Mouse (Mus musculus) embryonic facial prominence, embryonic 10.5 days (tissue): Measurements from ENCODE around the gene Micall2. TPM values are rescaled to one million over a fixed set of nuclear protein-coding genes. Genes with fewer than 3 reads are reported as not detected.
A peak's percentile ranks its signal among the peaks of the same experiment; 100 is the strongest.
"Not testable (repeated sequence)": the region's sequence is repeated elsewhere in the genome, so short reads cannot be mapped to it uniquely, and the experiment has no call there.

Experiments used
- DNase-seq: peaks from one replicate; pipeline ENCODE4 v3.0.0-alpha.2; 2017; ENCODE audit warnings: low spot score
- H3K27ac ChIP-seq: fragments of 300-500 bp; sonication (generic); replicated peaks from 2 replicates; pipeline ENCODE4 v1.5.1; 2016; ENCODE audit warnings: mild to moderate bottlenecking
- H3K27me3 ChIP-seq: fragments of 300-500 bp; sonication (generic); replicated peaks from 2 replicates; pipeline ENCODE4 v1.6.1; 2016; ENCODE audit warnings: low read depth, mild to moderate bottlenecking; ENCODE audit not compliant: poor library complexity, severe bottlenecking
- H3K36me3 ChIP-seq: fragments of 300-500 bp; sonication (generic); replicated peaks from 2 replicates; pipeline ENCODE4 v1.6.1; 2016; ENCODE audit warnings: mild to moderate bottlenecking, moderate library complexity
- H3K4me1 ChIP-seq: fragments of 300-500 bp; sonication (generic); 2 replicates; pipeline ENCODE4 v1.6.1; 2016
- H3K4me3 ChIP-seq: fragments of 300-500 bp; sonication (generic); 2 replicates; pipeline ENCODE4 v1.5.1; 2016; ENCODE audit warnings: mild to moderate bottlenecking, moderate library complexity
- H3K9me3 ChIP-seq: fragments of 300-500 bp; sonication (generic); 2 replicates; pipeline ENCODE4 v1.6.1; 2016; ENCODE audit warnings: mild to moderate bottlenecking
- WGBS: fragments of 180-500 bp; shearing (Covaris S2); methylation state at CpG from one replicate; pipeline ENCODE4 v1.1.7; 2016; 5-methylcytosine and 5-hydroxymethylcytosine counted together
- polyA plus RNA-seq: library from polyadenylated mRNA; unstranded; fragments of >200 nt; fragmentation: Nextera tagmentation; extraction: Ambion mirVana; gene quantifications from 2 replicates; pipeline ENCODE4 v1.2.1, GENCODE M21; 2016

Micall2 gene
- polyA plus RNA-seq, 1 experiment from 2014 or later: 10.5 TPM

DNA sequence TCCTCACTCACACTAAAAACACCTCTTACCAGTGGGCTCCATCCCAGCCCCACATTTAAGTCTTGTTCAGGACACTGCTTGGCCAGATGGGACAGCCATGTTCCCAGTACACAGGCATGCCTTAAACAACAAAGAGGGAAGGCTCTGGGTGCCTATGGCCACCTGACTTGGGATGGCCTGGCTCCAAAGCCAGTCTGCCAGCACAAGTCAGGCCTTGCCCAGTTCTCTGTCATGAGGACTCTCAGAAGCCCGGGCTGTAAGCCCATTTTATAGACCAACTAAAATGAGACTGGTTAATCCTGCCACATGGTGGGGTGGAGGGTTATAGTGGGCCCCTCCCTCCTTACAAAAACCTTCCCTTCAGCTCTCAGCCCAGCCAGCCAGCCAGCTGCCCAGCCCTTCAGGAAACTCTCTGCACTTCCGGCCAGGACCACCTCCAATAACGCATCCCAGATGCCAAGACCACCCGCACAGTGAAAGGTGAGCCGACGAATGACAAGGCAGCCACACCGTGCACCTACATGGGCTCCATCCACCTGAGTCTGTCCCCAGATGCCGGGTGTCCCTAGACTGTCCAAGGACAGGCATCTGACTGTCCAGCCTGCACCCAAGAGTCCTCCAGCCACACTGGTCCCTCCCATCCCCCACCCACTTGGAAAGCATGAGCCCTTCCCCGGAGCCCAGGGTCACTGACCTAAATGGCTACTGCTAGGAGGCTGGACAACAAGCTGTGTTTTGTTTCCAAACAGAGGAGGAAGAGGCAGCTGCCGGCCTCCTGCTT, 11.6 kb downstream of the Micall2 start:
- WGBS: 26% methylated on average over 10 of the region's 10 CpGs
- peak overlapping the region; percentile 86 for H3K27ac ChIP-seq

DNA sequence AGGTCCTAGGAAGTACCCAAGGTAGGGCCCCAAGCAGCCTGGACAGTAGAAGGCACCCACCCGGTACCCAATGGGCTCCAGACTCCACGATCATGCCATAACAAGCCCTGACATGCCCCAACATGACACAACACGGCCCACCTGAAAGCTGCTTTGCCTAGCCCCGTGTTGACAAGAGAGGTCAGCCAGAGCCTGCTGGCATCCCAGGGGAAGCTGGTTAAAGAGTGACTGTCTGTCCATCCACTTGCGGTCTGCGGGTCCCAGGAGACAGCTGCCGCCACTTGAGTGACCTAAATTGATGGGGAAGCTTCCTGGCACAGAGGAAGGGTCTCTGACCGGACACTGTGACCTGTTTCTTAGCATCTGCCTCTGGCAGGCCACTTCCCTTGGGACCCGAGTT, 13.0 kb downstream of the Micall2 start:
- H3K27ac ChIP-seq: peak overlapping the region; percentile 77
- WGBS: 55% methylated on average over 9 of the region's 9 CpGs

More for the DNA sequence above, 11.6 kb downstream of the Micall2 start:
- no peaks in the 10 kb centered on the region for H3K27me3 ChIP-seq
- peaks cover 17% of the 10 kb centered on the region for H3K36me3 ChIP-seq
- peak; percentile 87 for DNase-seq
- peaks cover 47% of the 10 kb centered on the region for H3K4me1 ChIP-seq
- H3K4me3 ChIP-seq: peak overlapping the region; percentile 31
- H3K9me3 ChIP-seq: no peaks in the 10 kb centered on the region

DNA sequence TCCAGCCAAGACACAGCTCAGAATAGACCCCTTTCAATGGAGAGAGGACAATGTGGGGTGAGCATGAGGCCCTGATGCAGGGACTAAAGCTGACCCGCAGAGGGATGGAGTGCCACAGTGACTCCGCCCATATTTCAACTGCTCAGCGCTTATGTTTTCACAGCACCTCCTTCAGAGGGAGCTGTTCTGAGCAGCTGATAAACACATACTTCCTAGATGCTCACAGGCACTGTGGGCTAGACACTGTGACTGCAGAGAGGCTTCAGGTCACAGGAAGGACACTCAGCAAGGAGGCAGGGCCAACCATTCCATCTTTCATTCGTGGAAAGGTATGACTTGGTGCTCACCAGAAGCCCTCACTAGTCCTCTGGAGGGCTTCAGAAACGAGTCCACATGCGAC, 13.4 kb downstream of the Micall2 start:
- Histone ChIP-seq H3K36me3 (peaks cover 27% of the 10 kb centered on the region), H3K27me3 (no peaks in the 10 kb centered on the region), H3K9me3 (no peaks in the 10 kb centered on the region), H3K27ac (peak overlapping the region; percentile 77), H3K4me3 (no peak overlapping the region), H3K4me1 (peaks cover 44% of the 10 kb centered on the region)
- WGBS: 67% methylated on average over 6 of the region's 6 CpGs
- no peak for DNase-seq

More for the DNA sequence above, 13.0 kb downstream of the Micall2 start:
- Histone ChIP-seq H3K4me1 (peaks cover 48% of the 10 kb centered on the region), H3K4me3 (no peak overlapping the region), H3K36me3 (peaks cover 24% of the 10 kb centered on the region), H3K27me3 (no peaks in the 10 kb centered on the region), H3K9me3 (no peaks in the 10 kb centered on the region)
- peak; percentile 34 for DNase-seq

DNA sequence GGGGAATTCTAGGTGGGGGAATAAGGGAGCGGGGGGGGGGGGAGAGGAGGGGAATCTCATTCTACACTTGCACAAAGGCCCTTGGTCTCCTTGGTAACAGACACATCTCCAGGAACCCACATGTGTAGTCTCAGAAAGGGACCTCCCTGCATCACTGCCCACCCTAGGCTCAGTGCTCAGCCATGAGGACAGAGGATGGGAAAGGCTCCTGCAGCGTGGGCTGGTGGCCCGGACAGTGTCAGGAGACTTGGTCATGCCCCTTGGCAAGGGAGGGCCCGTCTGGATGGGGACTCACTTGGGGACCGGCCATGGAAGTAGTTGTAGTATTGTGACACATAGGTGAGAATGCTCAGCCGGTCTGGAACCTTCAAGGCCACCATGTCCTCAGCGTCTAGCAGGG, 17.2 kb downstream of the Micall2 start:
- Histone ChIP-seq H3K4me1 (peaks cover 24% of the 10 kb centered on the region), H3K36me3 (peaks cover 52% of the 10 kb centered on the region), H3K27me3 (no peaks in the 10 kb centered on the region), H3K4me3 (no peak overlapping the region), H3K9me3 (no peaks in the 10 kb centered on the region), H3K27ac (peak overlapping the region; percentile 54; the same call in 1 of the 2 replicates)
- DNase-seq: no peak
- 85% methylated on average over 7 of the region's 7 CpGs for WGBS

DNA sequence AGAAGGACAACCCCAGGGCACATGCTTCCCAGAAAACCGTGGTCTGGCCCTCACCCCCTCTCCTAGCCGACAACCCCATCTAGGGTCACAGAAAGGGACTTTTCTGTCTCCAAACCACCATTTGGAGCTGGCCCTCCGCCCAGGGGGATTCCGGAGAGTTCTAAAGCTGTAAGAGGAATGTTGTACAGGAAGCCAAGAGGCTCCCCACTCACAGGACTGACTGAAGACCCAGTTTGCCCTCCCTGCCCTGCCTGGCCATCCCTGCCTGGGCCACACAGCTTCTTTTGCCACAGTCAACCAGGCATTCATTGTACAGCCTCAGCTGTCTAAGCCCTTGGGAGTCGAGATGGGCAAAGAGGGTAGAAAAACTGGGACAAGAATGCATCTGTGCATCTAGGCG, 17.6 kb downstream of the Micall2 start:
- peak overlapping the region; percentile 54 for H3K27ac ChIP-seq
- DNase-seq: no peak
- peaks cover 22% of the 10 kb centered on the region for H3K4me1 ChIP-seq
- no peaks in the 10 kb centered on the region for H3K27me3 ChIP-seq
- no peak overlapping the region for H3K4me3 ChIP-seq
- no peaks in the 10 kb centered on the region for H3K9me3 ChIP-seq
- WGBS: 70% methylated on average over 6 of the region's 6 CpGs
- peaks cover 55% of the 10 kb centered on the region for H3K36me3 ChIP-seq

DNA sequence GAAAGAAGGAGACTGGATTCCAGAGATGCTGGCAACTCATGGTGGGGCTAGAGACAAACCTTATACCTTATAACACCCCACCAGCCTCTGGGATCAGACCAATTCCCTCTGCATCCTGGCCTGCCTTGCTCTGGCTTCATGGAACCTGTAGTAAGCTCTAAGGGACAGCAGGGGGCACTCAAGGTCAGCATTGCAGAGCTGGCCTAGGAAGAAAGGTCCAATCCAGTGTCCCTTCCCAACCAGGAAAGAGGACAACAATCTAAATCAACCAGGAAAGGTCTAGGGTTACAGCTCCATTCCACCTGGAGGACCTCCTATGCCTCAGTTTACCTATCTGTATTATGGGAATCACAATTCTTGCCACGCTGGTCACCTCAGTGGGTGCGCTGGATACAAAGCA, 18.4 kb downstream of the Micall2 start:
- Histone ChIP-seq H3K9me3 (no peaks in the 10 kb centered on the region), H3K36me3 (peaks cover 55% of the 10 kb centered on the region), H3K4me3 (no peak overlapping the region), H3K27me3 (no peaks in the 10 kb centered on the region), H3K4me1 (peaks cover 14% of the 10 kb centered on the region), H3K27ac (no peak overlapping the region)
- peak; percentile 62 for DNase-seq
- 99% methylated on average over 2 of the region's 2 CpGs for WGBS

DNA sequence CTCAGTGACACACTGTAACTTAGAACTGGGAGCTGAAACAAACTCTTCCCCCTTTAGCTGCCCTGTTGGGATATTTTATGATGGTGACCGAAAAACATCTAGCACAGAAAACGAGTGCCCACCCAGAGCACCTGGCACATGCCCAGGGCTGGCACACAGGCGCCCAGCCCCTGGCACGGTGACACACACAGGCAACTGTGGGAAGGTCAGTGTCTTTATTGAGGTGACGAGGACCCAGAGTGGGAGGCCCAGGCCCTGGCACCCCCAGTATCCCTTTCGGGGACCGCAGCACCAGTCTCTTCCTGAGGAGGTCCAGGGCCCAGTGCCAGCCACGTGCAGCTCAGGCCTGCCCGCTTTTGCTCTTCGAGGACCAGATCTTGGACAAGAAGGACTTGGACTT, 29.6 kb downstream of the Micall2 start:
- Histone ChIP-seq H3K4me1 (peaks cover 10% of the 10 kb centered on the region; the same call in 1 of the 2 replicates), H3K27me3 (no peaks in the 10 kb centered on the region), H3K27ac (no peak overlapping the region), H3K36me3 (peaks cover 69% of the 10 kb centered on the region), H3K4me3 (no peak overlapping the region), H3K9me3 (peaks cover 3% of the 10 kb centered on the region; the same call in 1 of the 2 replicates)
- no peak for DNase-seq
- WGBS: 94% methylated on average over 10 of the region's 10 CpGs

DNA sequence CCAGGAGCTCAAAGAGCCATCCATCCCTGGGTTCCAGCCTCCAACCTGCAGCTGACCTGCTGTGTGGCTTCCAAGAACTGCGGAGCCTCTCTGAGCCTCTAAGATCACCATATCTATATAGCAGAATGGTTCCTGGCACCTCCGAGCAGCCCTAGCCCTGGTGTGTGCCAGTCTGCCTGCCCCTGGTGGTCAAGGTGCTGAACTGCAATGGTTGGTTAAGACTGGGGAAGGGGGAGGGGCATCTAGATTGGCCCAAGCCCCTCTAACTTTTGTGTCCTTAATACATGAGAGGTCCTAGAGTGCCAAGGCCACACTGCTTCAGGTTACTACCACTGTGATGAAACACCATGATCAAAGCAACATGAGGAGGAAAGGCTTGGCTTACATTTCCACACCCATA, 33.2 kb downstream of the Micall2 start:
- H3K9me3 ChIP-seq: peaks cover under 1% of the 10 kb centered on the region; the same call in 1 of the 2 replicates
- whole genome bisulfite sequencing: 57% methylated on average over 2 of the region's 2 CpGs
- DNase-seq: peak; percentile 47
- peaks cover 35% of the 10 kb centered on the region for H3K36me3 ChIP-seq
- H3K4me3 ChIP-seq: no peak overlapping the region
- H3K27me3 ChIP-seq: no peaks in the 10 kb centered on the region
- peaks cover 10% of the 10 kb centered on the region; the same call in 1 of the 2 replicates for H3K4me1 ChIP-seq
- no peak overlapping the region for H3K27ac ChIP-seq

DNA sequence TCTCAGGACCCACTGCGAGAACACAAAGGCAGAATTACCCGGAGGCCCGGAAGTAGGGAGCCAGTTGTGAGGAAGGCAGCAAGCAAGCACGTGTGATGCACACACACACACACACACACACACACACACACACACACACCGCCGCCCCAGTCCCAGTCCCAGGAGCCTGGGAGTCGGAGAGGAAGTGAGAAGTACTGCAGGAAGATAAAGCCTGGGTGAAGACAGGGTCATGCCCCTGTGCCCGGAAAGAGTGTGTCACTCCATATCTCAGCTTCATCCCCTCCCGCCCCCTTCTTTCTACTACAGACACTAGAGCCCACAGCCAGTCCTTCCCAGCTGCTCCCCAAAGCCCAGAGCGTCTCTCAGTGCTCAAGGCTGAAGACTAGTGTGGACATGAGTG, 33.9 kb downstream of the Micall2 start:
- Histone ChIP-seq H3K4me3 (no peak overlapping the region), H3K27me3 (no peaks in the 10 kb centered on the region), H3K4me1 (peaks cover 10% of the 10 kb centered on the region; the same call in 1 of the 2 replicates), H3K9me3 (no peaks in the 10 kb centered on the region), H3K36me3 (peaks cover 28% of the 10 kb centered on the region), H3K27ac (no peak overlapping the region)
- 75% methylated on average over 10 of the region's 10 CpGs for WGBS
- DNase-seq: no peak

DNA sequence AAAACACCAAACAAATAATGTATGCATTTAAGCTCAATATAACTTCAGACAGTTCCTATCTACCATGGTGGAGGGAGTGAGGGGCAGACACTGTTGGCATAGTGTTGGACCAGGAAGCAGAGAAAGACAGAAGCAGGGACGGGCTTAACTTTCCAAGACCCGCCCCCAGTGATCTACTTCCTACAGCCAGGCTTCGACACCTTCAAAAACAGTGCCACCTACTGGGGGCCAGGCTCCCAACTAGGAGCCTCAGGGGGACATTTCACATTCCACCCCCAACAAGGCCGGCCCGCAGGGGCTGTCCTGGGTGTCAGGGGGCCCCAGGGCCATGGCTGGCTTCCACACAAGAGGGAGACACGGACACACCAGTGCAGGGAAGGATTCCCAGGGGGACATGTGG, 39.2 kb downstream of the Micall2 start:
- H3K27ac ChIP-seq: no peak overlapping the region

DNA sequence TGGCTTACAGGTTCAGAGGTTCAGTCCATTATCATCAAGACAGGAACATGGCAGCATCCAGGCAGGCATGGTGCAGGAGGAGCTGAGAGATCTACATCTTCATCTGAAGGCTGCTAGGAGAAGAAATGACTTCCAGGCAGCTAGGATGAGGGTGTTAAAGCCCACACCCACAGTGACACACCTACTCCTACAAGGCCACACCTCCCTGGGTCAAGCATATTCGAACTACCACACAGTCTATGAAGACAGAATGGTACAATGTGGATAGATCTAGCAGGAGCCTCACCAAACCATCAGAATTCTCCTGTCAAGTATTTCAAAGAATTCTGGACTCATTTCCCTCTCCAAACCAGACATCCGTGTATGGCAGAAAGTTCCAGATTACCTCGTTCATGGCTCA, 40.3 kb downstream of the Micall2 start:
- 76% methylated on average over 3 of the region's 3 CpGs for WGBS
- H3K4me3 ChIP-seq, H3K36me3 ChIP-seq, H3K4me1 ChIP-seq, DNase-seq, H3K9me3 ChIP-seq, H3K27ac ChIP-seq, H3K27me3 ChIP-seq: not testable (repeated sequence)

More for the DNA sequence above, 39.2 kb downstream of the Micall2 start:
- 91% methylated on average over 6 of the region's 6 CpGs for WGBS
- H3K9me3 ChIP-seq: 0 out of 2 replicates have a peak, but pooled peaks cover 2% of the 10 kb centered on the region
- no peaks in the 10 kb centered on the region for H3K36me3 ChIP-seq
- H3K4me1 ChIP-seq: peaks cover 8% of the 10 kb centered on the region
- H3K4me3 ChIP-seq: no peak overlapping the region
- no peak for DNase-seq
- H3K27me3 ChIP-seq: peaks cover 7% of the 10 kb centered on the region

DNA sequence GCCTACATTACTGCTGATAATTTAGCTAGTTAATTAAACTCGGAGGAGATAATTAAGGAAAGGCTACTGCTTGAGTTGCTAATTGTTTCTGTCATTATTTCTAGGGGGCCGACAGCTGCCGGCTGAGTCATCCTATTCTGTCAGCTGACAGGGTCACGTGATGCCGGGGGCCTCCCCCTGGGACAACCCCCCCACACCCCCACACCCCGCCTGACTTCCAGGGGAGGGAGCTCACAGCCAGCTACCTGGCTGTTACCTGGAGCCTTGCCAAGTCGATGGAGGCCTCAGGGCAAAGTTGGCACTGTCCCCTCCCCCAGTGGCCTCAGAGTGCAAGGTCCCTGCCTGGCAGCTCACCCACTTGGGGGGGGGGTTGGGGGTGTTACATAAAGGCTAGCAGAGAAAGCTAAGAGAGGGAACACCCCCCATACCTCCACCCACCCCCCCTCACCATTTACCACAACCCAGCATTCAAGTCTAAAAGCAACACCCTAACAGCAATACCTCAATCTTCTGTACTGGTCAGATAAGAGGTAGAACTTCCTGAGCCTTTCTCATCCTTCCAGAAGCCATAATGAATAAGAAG, 41.1 kb downstream of the Micall2 start:
- Histone ChIP-seq H3K27me3 (peaks cover 7% of the 10 kb centered on the region), H3K27ac (no peak overlapping the region), H3K9me3 (0 out of 2 replicates have a peak, but pooled peaks cover 2% of the 10 kb centered on the region), H3K4me1 (peaks cover 8% of the 10 kb centered on the region), H3K4me3 (no peak overlapping the region), H3K36me3 (no peaks in the 10 kb centered on the region)
- WGBS: 35% methylated on average over 7 of the region's 7 CpGs
- DNase-seq: peak; percentile 37
